Mouse (Mus musculus) mature B cell (primary cell): ENCODE measurements around the gene Kidins220.

ENCODE experiments used
- in situ Hi-C: fragments of 300-500 bp; cut with MboI; formaldehyde crosslinking; loops from 2 replicates; pipeline ENCODE4 v1.14.3; 2019

Kidins220 gene

GRCm38 (mm10) chr12:25089433-25089832, 114.7 kb downstream of the Kidins220 start:
- in situ Hi-C loops: loop anchor here (25.0 kb wide), 1 partner anchor 798 kb away; no protein-coding TSS in a partner anchor

DNA sequence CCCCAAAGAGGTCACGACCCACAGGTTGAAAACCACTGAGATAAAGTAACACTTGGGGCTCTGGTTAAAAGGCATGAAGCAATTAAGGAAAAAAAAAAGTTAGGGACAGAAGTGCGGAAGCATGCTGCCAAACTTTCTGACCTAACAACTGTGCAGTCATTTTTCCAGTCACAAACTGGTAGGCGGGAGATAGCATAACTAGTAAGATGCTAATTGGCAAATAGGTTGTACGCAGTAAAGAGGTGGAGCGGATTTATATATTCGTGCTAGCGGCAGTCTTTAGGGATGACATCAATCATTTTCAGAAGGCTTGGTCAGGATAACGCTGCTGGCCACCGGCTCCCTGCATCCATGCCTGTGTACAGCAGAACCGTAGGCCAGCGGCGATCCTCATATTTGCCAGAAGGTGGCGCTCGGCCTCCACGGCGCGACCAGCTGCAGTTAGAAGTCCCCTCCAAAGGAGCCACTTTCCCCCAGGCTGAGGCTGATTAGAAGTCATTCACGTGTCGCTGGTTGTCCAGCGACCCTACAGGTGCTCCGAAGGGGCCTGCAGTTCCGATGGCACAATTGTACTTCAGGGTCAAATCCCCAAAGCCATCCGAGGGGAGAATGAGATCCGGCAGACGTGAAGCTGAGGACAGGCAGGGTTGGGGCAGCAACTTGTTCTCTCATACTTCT, 117.4 kb downstream of the Kidins220 start:
- in situ Hi-C loops: loop anchor here (5.0 to 25.0 kb wide), 3 partner anchors 323 to 980 kb away; no protein-coding TSS in a partner anchor

GRCm38 (mm10) chr12:25092751-25093211, 118.1 kb downstream of the Kidins220 start:
- in situ Hi-C loops: loop anchor here (5.0 to 25.0 kb wide), 3 partner anchors 322 to 980 kb away; no protein-coding TSS in a partner anchor

GRCm38 (mm10) chr12:25093241-25093774, 118.6 kb downstream of the Kidins220 start:
- in situ Hi-C loops: loop anchor here (5.0 to 25.0 kb wide), 3 partner anchors 321 to 979 kb away; no protein-coding TSS in a partner anchor

GRCm38 (mm10) chr12:25094621-25095521, 120.1 kb downstream of the Kidins220 start:
- in situ Hi-C loops: loop anchor here (5.0 to 25.0 kb wide), 3 partner anchors 320 to 977 kb away; no protein-coding TSS in a partner anchor

DNA sequence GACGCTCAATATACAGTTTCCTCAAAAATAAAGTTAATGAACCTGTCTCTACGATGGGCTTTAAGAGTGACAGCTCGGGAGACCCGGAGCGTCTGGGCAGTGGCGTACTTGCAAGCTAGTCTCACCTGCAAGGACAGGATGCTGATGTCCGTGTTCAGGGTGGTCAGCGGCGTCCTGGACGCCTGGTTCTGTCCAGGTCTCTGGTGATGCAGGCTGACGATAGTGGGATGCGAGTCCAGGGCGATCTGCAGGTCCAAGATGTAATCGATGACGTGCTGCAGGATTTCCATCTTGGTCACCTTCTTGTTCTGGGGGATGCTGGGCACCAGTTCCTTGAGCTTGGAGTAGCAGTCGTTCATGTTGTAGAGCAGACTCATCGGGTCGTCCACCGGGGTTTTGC, 120.8 kb downstream of the Kidins220 start:
- in situ Hi-C loops: loop anchor here (10.0 to 25.0 kb wide), 2 partner anchors 319 to 792 kb away; no protein-coding TSS in a partner anchor

- in situ Hi-C loops: loop anchor here (10.0 to 25.0 kb wide), 2 partner anchors 319 to 791 kb away; no protein-coding TSS in a partner anchor
Measured at GRCm38 (mm10) chr12:25095974-25096639, 121.4 kb downstream of the Kidins220 start.

GRCm38 (mm10) chr12:25096640-25097051, 121.9 kb downstream of the Kidins220 start:
- in situ Hi-C loops: loop anchor here (10.0 to 25.0 kb wide), 2 partner anchors 318 to 791 kb away; no protein-coding TSS in a partner anchor

- in situ Hi-C loops: loop anchor here (10.0 to 25.0 kb wide), 2 partner anchors 318 to 790 kb away; no protein-coding TSS in a partner anchor
Measured at GRCm38 (mm10) chr12:25097052-25097209, 122.2 kb downstream of the Kidins220 start, which contains the start of gene Id2. Gene Id2 (minus strand): TSS chr12:25097140.

DNA sequence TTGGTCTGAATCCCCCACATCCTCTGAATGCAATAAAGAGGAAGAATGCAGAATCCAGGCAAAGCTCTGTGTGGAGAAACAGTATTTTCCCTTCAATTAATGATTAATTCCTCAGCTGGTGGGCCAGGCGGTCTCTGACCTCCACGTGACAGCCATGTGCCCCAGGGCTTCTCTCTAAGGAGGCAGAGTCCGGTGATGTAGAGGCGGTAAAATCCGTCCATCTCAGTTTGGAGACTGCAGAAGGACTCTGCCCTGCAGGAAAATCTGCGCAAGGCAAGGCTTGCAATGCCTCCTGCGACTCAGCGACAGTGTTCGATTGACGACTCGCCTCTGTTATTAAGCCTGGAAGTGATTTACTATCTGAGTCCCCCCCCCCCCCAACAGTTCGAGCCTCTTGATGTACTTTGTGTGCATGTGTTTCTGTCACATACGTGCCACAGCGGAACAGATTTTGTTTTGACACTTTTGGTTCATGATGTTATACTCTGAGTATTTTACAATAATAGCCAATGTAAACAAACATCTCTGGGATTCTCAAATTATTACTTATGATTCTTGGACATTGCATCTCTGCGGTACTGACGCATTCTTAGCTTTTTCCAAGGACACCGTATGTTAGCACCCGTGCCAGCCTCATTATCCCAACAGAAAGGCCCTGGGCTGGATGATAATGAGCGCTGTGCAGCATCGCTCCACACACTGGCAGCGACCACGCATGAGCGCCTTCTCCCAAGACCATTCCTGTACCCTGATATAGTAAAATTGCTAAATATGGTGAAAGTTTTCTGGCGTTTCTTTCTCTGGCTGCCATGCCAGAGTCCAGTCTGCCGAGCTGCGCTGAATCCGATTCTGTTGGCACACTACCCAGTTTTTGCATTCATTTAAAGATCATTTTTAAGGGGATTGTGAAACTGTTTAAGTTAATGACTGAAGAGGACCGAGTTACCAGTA, 122.8 kb downstream of the Kidins220 start:
- in situ Hi-C loops: loop anchor here (10.0 to 25.0 kb wide), 2 partner anchors 317 to 790 kb away; no protein-coding TSS in a partner anchor

DNA sequence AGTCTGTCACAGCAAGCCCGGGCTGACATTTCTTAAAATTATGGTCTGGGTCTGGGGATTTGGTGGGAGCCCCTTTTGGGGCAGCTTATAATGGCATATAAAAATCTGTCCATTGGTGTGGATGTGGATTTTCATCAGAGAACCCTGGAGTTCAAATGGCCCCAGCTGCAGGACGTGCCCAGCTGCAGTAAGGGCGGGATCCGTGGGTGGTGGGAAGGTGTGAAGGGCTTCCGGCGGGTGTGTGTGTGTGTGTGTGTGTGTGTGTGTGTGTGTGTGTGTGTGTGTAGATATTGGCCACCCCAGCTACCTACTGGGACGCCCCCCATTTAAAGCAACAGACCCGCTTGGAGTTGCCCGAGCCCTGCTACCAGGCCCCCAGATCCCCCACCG, 123.4 kb downstream of the Kidins220 start:
- in situ Hi-C loops: loop anchor here (10.0 to 25.0 kb wide), 2 partner anchors 317 to 789 kb away; no protein-coding TSS in a partner anchor

DNA sequence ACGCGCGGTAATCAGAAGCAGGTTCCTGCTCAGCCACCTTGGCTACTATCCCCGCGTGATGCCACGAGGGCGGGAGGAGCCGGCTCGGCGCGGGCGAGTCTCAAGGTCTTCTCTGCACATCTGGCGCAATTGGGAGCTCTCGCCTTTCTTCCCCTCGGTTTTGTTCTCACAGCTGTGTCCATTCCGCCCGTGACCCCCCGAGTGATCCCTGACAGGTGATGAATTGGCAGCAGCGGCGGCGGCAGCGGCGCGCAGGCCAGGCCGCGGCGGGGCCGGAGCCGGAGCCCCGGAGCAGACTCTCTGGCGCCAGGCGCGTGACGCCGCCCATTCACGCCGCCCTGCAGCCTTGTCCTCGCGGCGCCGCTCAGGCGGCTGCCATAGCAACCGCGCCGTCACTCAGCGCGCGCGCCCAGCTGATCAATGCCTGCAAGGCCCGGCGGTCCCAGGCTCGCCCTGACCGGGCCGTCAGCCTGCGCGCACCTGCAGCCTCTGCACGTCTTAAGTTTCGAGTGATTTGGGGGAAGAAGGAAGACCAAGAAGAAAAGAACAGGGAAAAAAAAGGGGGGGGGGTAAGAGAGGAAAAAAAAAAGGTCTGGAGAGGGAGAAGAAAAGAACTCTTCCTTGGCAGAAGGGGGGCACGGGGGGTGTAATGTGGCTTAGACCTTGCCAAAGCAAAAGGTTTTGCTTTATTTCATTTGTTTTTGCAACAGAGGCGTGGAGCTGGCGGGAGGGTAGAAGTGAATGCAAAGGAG, 124.0 kb downstream of the Kidins220 start:
- in situ Hi-C loops: loop anchor here (10.0 to 25.0 kb wide), 2 partner anchors 316 to 789 kb away; no protein-coding TSS in a partner anchor

DNA sequence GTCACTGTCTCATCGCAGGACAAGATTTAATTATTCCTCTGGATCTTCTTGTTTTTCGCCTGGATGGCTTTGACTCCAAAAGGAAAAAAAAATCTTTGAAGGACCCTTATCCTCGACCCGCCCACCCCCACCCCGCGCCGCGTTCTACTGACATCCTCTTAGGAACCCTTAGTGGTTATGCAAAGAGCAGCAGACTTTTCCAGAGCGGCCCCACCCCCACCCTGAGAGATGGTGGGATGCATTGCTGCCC, 124.5 kb downstream of the Kidins220 start:
- in situ Hi-C loops: loop anchor here (10.0 to 25.0 kb wide), 2 partner anchors 316 to 788 kb away; no protein-coding TSS in a partner anchor

GRCm38 (mm10) chr12:25099563-25100408, 125.1 kb downstream of the Kidins220 start:
- in situ Hi-C loops: loop anchor here (10.0 to 25.0 kb wide), 2 partner anchors 315 to 788 kb away; no protein-coding TSS in a partner anchor

DNA sequence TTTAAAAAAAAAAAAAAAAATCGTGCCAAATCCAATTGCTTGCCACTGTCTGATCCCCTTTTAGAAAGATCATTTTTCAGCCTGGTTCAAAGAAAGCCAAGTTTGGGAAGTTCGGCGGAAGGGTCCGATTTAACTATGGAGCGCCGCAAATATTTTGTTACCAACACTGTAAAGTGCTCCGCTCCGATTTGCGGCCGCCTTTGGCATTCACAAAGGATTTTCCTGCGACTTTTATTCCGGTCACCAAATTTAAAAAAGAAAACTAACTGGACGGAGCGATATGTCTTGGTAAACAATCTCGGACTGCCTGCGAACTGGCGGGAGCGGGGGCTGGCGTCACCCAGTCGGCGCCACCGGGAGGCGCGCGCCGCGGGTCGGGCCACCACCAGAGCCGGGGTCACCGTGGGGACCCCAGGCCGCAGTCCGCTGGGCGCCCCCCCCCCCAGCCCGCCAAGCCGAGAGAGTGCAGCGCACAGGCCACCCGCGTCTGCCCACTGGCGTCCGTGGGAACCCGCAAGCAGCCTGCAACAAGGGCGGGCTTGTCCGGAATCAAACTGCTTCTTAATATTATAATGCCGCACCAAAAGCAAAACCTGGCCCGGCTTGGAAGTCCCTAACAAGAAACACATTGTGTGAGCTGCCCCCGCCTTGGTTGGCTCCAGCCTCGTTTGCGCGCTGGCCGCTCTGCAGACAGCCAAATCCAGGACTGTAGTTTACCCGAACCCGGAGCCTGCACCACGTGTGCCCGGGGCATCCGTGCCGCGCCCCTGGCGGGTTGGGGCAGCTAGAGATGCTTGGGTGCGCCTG, 125.9 kb downstream of the Kidins220 start:
- in situ Hi-C loops: no loop called here

DNA sequence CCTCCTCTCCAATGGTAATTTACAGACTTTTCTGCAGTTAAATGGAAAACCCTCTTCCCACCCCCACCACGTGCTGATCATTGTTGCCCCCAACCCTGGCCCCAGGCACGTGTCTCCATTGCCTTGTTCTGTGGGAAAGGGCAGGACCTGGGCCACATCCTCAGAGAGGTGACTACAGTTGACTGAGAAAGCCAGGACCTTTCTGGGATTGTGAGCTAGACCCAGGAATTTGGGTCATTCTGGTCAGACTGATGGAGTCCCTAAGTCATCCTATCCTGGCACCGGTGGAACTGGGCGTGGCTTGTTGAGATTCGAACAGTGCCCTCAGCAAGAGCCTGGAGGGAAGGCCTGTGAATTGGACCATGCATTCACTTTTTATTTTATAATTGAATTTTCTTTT, 126.7 kb downstream of the Kidins220 start:
- in situ Hi-C loops: no loop called here

DNA sequence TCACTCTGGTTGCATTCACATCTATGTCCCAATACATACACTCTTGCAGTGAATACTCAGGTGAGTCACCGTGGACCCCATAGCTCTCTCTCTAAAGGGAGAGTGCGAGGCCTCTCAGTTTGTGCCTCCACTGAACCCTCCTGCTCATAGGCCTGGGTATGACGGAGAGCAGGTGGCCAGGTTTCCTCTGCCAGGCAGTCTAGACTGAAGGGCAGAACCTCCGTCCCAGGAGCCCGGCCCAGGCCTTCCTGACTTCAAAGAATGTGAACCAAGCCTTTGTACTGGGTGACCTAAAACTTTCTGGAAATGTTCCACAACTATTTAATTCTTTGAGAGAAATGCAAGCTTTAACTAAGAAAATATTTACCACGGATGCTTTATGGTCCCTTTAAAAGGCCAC, 129.2 kb downstream of the Kidins220 start:
- in situ Hi-C loops: no loop called here

GRCm38 (mm10) chr12:25104541-25104940, 129.8 kb downstream of the Kidins220 start:
- in situ Hi-C loops: no loop called here
